Mouse (Mus musculus) heart, embryonic 11.5 days (tissue): Measurements from ENCODE around the gene Sirt2. TPM values are rescaled to one million over a fixed set of nuclear protein-coding genes. Genes with fewer than 3 reads are reported as not detected.

ENCODE experiments used
- ATAC-seq: fragments of 200-750 bp; cut with Nextera tagmentation; replicated peaks from 2 replicates; pipeline ENCODE4 v1.8.0; 2017; ENCODE audit warnings: moderate library complexity; ENCODE audit not compliant: insufficient number of reproducible peaks, low FRiP score, low TSS enrichment
- H3K27ac ChIP-seq: fragments of 300-500 bp; sonication (generic); 2 replicates; pipeline ENCODE4 v1.5.1; 2014; ENCODE audit warnings: mild to moderate bottlenecking, low read depth, low read length
- H3K27me3 ChIP-seq: fragments of 300-500 bp; sonication (generic); 2 replicates; pipeline ENCODE4 v1.6.1; 2014; ENCODE audit warnings: mild to moderate bottlenecking, low read length, mixed read lengths; ENCODE audit not compliant: control insufficient read depth, insufficient read depth
- H3K36me3 ChIP-seq: fragments of 300-500 bp; sonication (generic); 2 replicates; pipeline ENCODE4 v1.6.1; 2014; ENCODE audit warnings: mild to moderate bottlenecking, low read length, moderate library complexity, mixed read lengths; ENCODE audit not compliant: control insufficient read depth, insufficient read depth
- H3K4me1 ChIP-seq: fragments of 300-500 bp; sonication (generic); 2 replicates; pipeline ENCODE4 v1.6.1; 2014; ENCODE audit warnings: low read length; ENCODE audit not compliant: control insufficient read depth, insufficient read depth
- H3K4me2 ChIP-seq: fragments of 300-500 bp; sonication (generic); 2 replicates; pipeline ENCODE4 v1.6.1; 2014; ENCODE audit warnings: mild to moderate bottlenecking, moderate library complexity
- H3K4me3 ChIP-seq: fragments of 300-500 bp; sonication (generic); 2 replicates; pipeline ENCODE4 v1.5.1; 2014; ENCODE audit warnings: low read depth, low read length
- H3K9ac ChIP-seq: fragments of 300-500 bp; sonication (generic); 2 replicates; pipeline ENCODE4 v1.6.1; 2014; ENCODE audit warnings: mild to moderate bottlenecking, low read depth, low read length, moderate library complexity
- H3K9me3 ChIP-seq: fragments of 300-500 bp; sonication (generic); replicated peaks from 2 replicates; pipeline ENCODE4 v1.6.1; 2016; ENCODE audit warnings: low read length; ENCODE audit not compliant: control insufficient read depth
- WGBS: fragments of 180-500 bp; shearing (Covaris S2); extraction: QIAGEN DNeasy Blood & Tissue Kit; methylation state at CpG from one replicate; pipeline ENCODE4 v1.1.7; 2014; ENCODE audit not compliant: insufficient replicate concordance; 5-methylcytosine and 5-hydroxymethylcytosine counted together
- polyA plus RNA-seq: library from polyadenylated mRNA; unstranded; fragments of >200 nt; fragmentation: Nextera tagmentation; extraction: Ambion mirVana; gene quantifications from 2 replicates; pipeline ENCODE4 v1.2.1, GENCODE M21; 2014

Gene Sirt2
- polyA plus RNA-seq, 1 experiment from 2014 or later, result 52.2 TPM

- peaks cover 37% of the 10 kb centered on the region for H3K36me3 ChIP-seq
- ATAC-seq, result no peak
- H3K4me2 ChIP-seq, result peak overlapping the region; percentile 94
- peak overlapping the region; percentile 99 for H3K27ac ChIP-seq
- no peaks in the 10 kb centered on the region for H3K27me3 ChIP-seq
- peak overlapping the region; percentile 98 for H3K9ac ChIP-seq
- no peaks in the 10 kb centered on the region for H3K9me3 ChIP-seq
- peak overlapping the region; percentile 88 for H3K4me3 ChIP-seq
- H3K4me1 ChIP-seq, result peaks cover 44% of the 10 kb centered on the region
- WGBS, result 6% methylated on average over 7 of the region's 7 CpGs
Measured at GRCm38 (mm10) chr7:28811640-28812275, 45.2 kb downstream of the Sirt2 start.

GRCm38 (mm10) chr7:28812436-28812835 lies 45.9 kb downstream of the Sirt2 start:
- Histone ChIP-seq H3K27me3 (no peaks in the 10 kb centered on the region), H3K4me1 (peaks cover 47% of the 10 kb centered on the region), H3K9me3 (no peaks in the 10 kb centered on the region), H3K36me3 (peaks cover 44% of the 10 kb centered on the region), H3K4me3 (peak overlapping the region; percentile 88), H3K9ac (peak overlapping the region; percentile 98), H3K4me2 (peak overlapping the region; percentile 94), H3K27ac (peak overlapping the region; percentile 43; the same call in 1 of the 2 replicates)
- WGBS, result 59% methylated on average over 4 of the region's 4 CpGs
- ATAC-seq, result no peak

- 0 out of 2 replicates have a peak overlapping the region, but pooled peaks have one; percentile 25 for H3K27ac ChIP-seq
- no peaks in the 10 kb centered on the region for H3K27me3 ChIP-seq
- peak overlapping the region; percentile 88 for H3K4me3 ChIP-seq
- peak overlapping the region; percentile 40; the same call in 1 of the 2 replicates for H3K9ac ChIP-seq
- ATAC-seq, result no peak
- peaks cover 49% of the 10 kb centered on the region for H3K36me3 ChIP-seq
- peak overlapping the region; percentile 94 for H3K4me2 ChIP-seq
- H3K9me3 ChIP-seq, result no peaks in the 10 kb centered on the region
- 65% methylated on average over 5 of the region's 5 CpGs for whole genome bisulfite sequencing
- peaks cover 42% of the 10 kb centered on the region for H3K4me1 ChIP-seq
Measured at GRCm38 (mm10) chr7:28812949-28813348, 46.4 kb downstream of the Sirt2 start.

GRCm38 (mm10) chr7:28814306-28815034 lies 47.9 kb downstream of the Sirt2 start:
- Histone ChIP-seq H3K4me1 (peaks cover 42% of the 10 kb centered on the region), H3K4me2 (no peak overlapping the region), H3K4me3 (no peak overlapping the region), H3K27ac (no peak overlapping the region), H3K9ac (no peak overlapping the region), H3K27me3 (no peaks in the 10 kb centered on the region), H3K9me3 (no peaks in the 10 kb centered on the region), H3K36me3 (peaks cover 61% of the 10 kb centered on the region)
- WGBS, result 66% methylated on average over 5 of the region's 5 CpGs
- ATAC-seq, result no peak

GRCm38 (mm10) chr7:28815230-28815629 lies 48.7 kb downstream of the Sirt2 start:
- ATAC-seq, result no peak
- Histone ChIP-seq H3K4me2 (no peak overlapping the region), H3K9ac (no peak overlapping the region), H3K9me3 (no peaks in the 10 kb centered on the region), H3K27ac (no peak overlapping the region), H3K27me3 (no peaks in the 10 kb centered on the region), H3K4me1 (peaks cover 49% of the 10 kb centered on the region), H3K4me3 (no peak overlapping the region), H3K36me3 (peaks cover 69% of the 10 kb centered on the region)
- 92% methylated on average over 9 of the region's 9 CpGs for WGBS

GRCm38 (mm10) chr7:28816201-28816600 lies 49.7 kb downstream of the Sirt2 start:
- Histone ChIP-seq H3K4me3 (no peak overlapping the region), H3K27me3 (no peaks in the 10 kb centered on the region), H3K27ac (no peak overlapping the region), H3K9ac (no peak overlapping the region; the same call in 1 of the 2 replicates), H3K4me1 (peaks cover 55% of the 10 kb centered on the region), H3K36me3 (peaks cover 78% of the 10 kb centered on the region), H3K4me2 (no peak overlapping the region), H3K9me3 (no peaks in the 10 kb centered on the region)
- 89% methylated on average over 9 of the region's 9 CpGs for WGBS
- ATAC-seq, result no peak

GRCm38 (mm10) chr7:28816920-28817319 lies 50.4 kb downstream of the Sirt2 start:
- Histone ChIP-seq H3K4me2 (no peak overlapping the region), H3K4me1 (peaks cover 55% of the 10 kb centered on the region), H3K27me3 (no peaks in the 10 kb centered on the region), H3K27ac (no peak overlapping the region), H3K36me3 (peaks cover 85% of the 10 kb centered on the region), H3K4me3 (no peak overlapping the region), H3K9me3 (no peaks in the 10 kb centered on the region), H3K9ac (no peak overlapping the region)
- 93% methylated on average over 10 of the region's 10 CpGs for WGBS
- no peak for ATAC-seq

- Histone ChIP-seq H3K27ac (no peak overlapping the region), H3K4me1 (peaks cover 51% of the 10 kb centered on the region), H3K9me3 (no peaks in the 10 kb centered on the region), H3K4me3 (no peak overlapping the region), H3K9ac (no peak overlapping the region), H3K27me3 (no peaks in the 10 kb centered on the region), H3K36me3 (peaks cover 88% of the 10 kb centered on the region), H3K4me2 (no peak overlapping the region)
- no peak for ATAC-seq
- 59% methylated on average over 6 of the region's 6 CpGs for WGBS
Measured at GRCm38 (mm10) chr7:28817524-28817923, 51.0 kb downstream of the Sirt2 start.
